Mouse (Mus musculus): ENCODE measurements around the gene Hsd3b6. TPM values are rescaled to one million over a fixed set of nuclear protein-coding genes. Genes with fewer than 3 reads are reported as not detected.

Gene Hsd3b6
- total and polyA plus RNA-seq, 3 experiments, result not detected

DNA sequence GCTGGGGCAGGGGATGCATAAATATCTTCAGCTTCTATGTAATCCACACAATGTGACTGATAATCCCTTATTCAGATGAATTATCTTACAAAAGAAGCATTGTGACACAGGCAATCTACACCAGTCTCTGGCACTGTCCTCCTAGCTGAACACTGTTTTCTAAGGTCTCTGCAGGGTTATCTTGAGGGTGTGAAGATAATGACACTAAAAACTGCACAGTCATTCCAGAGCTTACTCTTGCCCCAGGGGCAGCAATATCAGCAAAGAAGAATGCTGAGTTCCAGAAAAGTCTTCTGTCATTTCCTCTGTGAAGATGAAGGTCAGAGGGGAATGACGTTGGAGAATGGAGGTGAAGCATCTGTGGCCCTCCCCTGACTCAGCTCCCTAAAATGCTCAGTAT lies 42.6 kb upstream of the Hsd3b6 start:
- peak; percentile 57 for DNase-seq (ENCODE audit: low read depth, low spot score)
- TF ChIP-seq NELFE (IDR thresholded peaks at IDR 0.05; ENCODE audit: low read depth, low read length) (no peak), EP300 (IDR thresholded peaks at IDR 0.05; ENCODE audit: low read depth in 1 of 2, low read length in 2 of 2) (peak; percentile 43 to 70), RAD21 (IDR thresholded peaks at IDR 0.05; ENCODE audit: low read depth, low read length) (no peak), MAFK (IDR thresholded peaks at IDR 0.05; ENCODE audit: borderline replicate concordance, low read depth, low read length) (no peak), POLR2AphosphoS2 (IDR thresholded peaks at IDR 0.05; ENCODE audit: low read length) (no peak), USF2 (IDR thresholded peaks at IDR 0.05; ENCODE audit: borderline replicate concordance in 1 of 2, insufficient read depth in 1 of 2, low read depth in 1 of 2, low read length in 2 of 2) (no peak), MYB (IDR thresholded peaks at IDR 0.05; ENCODE audit: low read depth, low read length) (no peak), E2F4 (IDR thresholded peaks at IDR 0.05; ENCODE audit: borderline replicate concordance, low read depth, low read length) (no peak), ZC3H11A (IDR thresholded peaks at IDR 0.05; ENCODE audit: low read depth, low read length) (no peak), POLR2AphosphoS5 (IDR thresholded peaks at IDR 0.05; ENCODE audit: borderline replicate concordance, low read depth, low read length) (no peak), NRF1 (IDR thresholded peaks at IDR 0.05; ENCODE audit: insufficient read depth, low read depth, low read length, poor library complexity, severe bottlenecking) (no peak), RCOR1 (IDR thresholded peaks at IDR 0.05; ENCODE audit: low read depth, low read length) (0 out of 2 replicates have a peak, but pooled peaks have one; percentile 17), ZNF384 (IDR thresholded peaks at IDR 0.05; ENCODE audit: low read depth, low read length) (no peak), ETS1 (IDR thresholded peaks at IDR 0.05; ENCODE audit: low read depth, low read length) (peak; percentile 76), MXI1 (IDR thresholded peaks at IDR 0.05; ENCODE audit: low read depth, low read length) (no peak), MAZ (IDR thresholded peaks at IDR 0.05; ENCODE audit: low read depth, low read length) (no peak), GABPA (IDR thresholded peaks at IDR 0.05; ENCODE audit: low read depth, low read length) (no peak), ZKSCAN1 (IDR thresholded peaks at IDR 0.05; ENCODE audit: low read depth, low read length) (no peak), UBTF (IDR thresholded peaks at IDR 0.05; ENCODE audit: borderline replicate concordance, insufficient read depth, low read depth, low read length) (no peak), MAX (IDR thresholded peaks at IDR 0.05; ENCODE audit: low read length) (no peak), GATA1 (IDR thresholded peaks at IDR 0.05; ENCODE audit: low read depth, low read length) (peak; percentile 63), SMC3 (IDR thresholded peaks at IDR 0.05; ENCODE audit: low read depth, low read length) (no peak)
- Histone ChIP-seq H3K4me1 (ENCODE audit: control insufficient read depth in 1 of 2, insufficient read depth in 2 of 2, low read length in 2 of 2) (peaks cover 0 to 14% of the 10 kb centered on the region in 2 experiments), H3K36me3 (ENCODE audit: control insufficient read depth in 1 of 2, insufficient read depth in 2 of 2, low read length in 2 of 2) (peaks cover 0 to 12% of the 10 kb centered on the region in 2 experiments; a peak in 2 of 4 replicates), H3K9me3 (replicated peaks; ENCODE audit: insufficient read depth, low read length) (no peaks in the 10 kb centered on the region), H3K27ac (ENCODE audit: control insufficient read depth, low read depth, low read length) (0 out of 2 replicates have a peak overlapping the region, but pooled peaks have one; percentile 27), H3K9ac (ENCODE audit: control insufficient read depth, low read depth, low read length, poor library complexity, severe bottlenecking) (no peak overlapping the region), H3K79me2 (ENCODE audit: control insufficient read depth, insufficient read depth, low read length, poor library complexity) (no peaks in the 10 kb centered on the region), H3K27me3 (ENCODE audit: control insufficient read depth in 1 of 2, insufficient read depth in 2 of 2, low read length in 2 of 2) (no peaks in the 10 kb centered on the region), H3K4me3 (ENCODE audit: control insufficient read depth in 1 of 2, insufficient read depth in 1 of 2, low read depth in 2 of 2, low read length in 2 of 2) (no peak overlapping the region)

Measured in MEL (cell line).